Mouse (Mus musculus) C2C12 (cell line): ENCODE measurements around the gene Col2a1.

Source experiments
- CEBPB ChIP-seq: IDR thresholded peaks from one replicate; pipeline ENCODE4 v1.6.1; 2011; ENCODE audit warnings: low read depth, mild to moderate bottlenecking, control low read depth, moderate library complexity
- CTCF ChIP-seq: IDR thresholded peaks from one replicate; pipeline ENCODE4 v1.5.1; 2011; ENCODE audit not compliant: control insufficient read depth, insufficient read depth, insufficient read length
- FOSL1 ChIP-seq: IDR thresholded peaks from one replicate; pipeline ENCODE4 v1.8.0; 2011; ENCODE audit warnings: mild to moderate bottlenecking, low read length; ENCODE audit not compliant: poor library complexity, insufficient read depth, severe bottlenecking
- MAX ChIP-seq: IDR thresholded peaks from one replicate; pipeline ENCODE4 v1.6.1; 2011; ENCODE audit warnings: mild to moderate bottlenecking, control low read depth
- MYOD1 ChIP-seq: IDR thresholded peaks from one replicate; pipeline ENCODE4 v1.6.1; 2011; ENCODE audit warnings: low read depth; ENCODE audit not compliant: control insufficient read depth, insufficient read length
- MYOG ChIP-seq: IDR thresholded peaks from one replicate; pipeline ENCODE4 v1.6.1; 2011; ENCODE audit not compliant: control insufficient read depth, insufficient read length; ENCODE audit errors: extremely low read depth

GRCm38 (mm10) chr15:97927821-97928220 lies 76.7 kb downstream of the Col2a1 start:
- TF ChIP-seq CTCF (no peak), MYOD1 (no peak), CEBPB (no peak), FOSL1 (no peak), MAX (no peak), MYOG (no peak)
